Mouse (Mus musculus): ENCODE data around the gene Klra17. TPM values are rescaled to one million over a fixed set of nuclear protein-coding genes. Genes with fewer than 3 reads are reported as not detected.
"Not testable (repeated sequence)": the region's sequence is repeated elsewhere in the genome, so short reads cannot be mapped to it uniquely, and the experiment has no call there.

Klra17 gene
- polyA plus RNA-seq (2016; fragmentation: Nextera tagmentation; extraction: Ambion mirVana) = not detected in 2 replicates

GRCm38 (mm10) chr6:129876549-129876948 is at the start of gene Klra17:
TSS of gene Klra17 (minus strand) at chr6:129876672.
- Histone ChIP-seq H3K9me3 (replicated peaks) (peaks cover 12% of the 10 kb centered on the region), H3K4me1 (replicated peaks) (no peaks in the 10 kb centered on the region), H3K27me3 (replicated peaks) (no peaks in the 10 kb centered on the region), H3K9ac (no peak within 1 kb of the TSS), H3K4me2 (no peak within 1 kb of the TSS), H3K36me3 (no peaks in the 10 kb centered on the region), H3K27ac (ENCODE audit: poor library complexity, severe bottlenecking) (no peak within 1 kb of the TSS), H3K4me3 (no peak within 1 kb of the TSS)
- WGBS = 26% methylated on average over 1 of the region's 1 CpGs
- ATAC-seq (ENCODE audit: insufficient number of reproducible peaks, low FRiP score) = no peak

GRCm38 (mm10) chr6:129917476-129917946 is 41.0 kb upstream of the Klra17 start, which contains the start of gene Klra5:
TSS of gene Klra5 (minus strand) at chr6:129917650.
- peaks cover 28% of the 10 kb centered on the region for H3K9me3 ChIP-seq (replicated peaks)

GRCm38 (mm10) chr6:129916996-129917395 is 40.5 kb upstream of the Klra17 start:
- Histone ChIP-seq H3K4me1 (replicated peaks) (no peaks in the 10 kb centered on the region), H3K4me2 (no peak overlapping the region), H3K9ac (no peak overlapping the region), H3K4me3 (no peak overlapping the region), H3K27ac (ENCODE audit: poor library complexity, severe bottlenecking) (no peak overlapping the region), H3K27me3 (replicated peaks) (no peaks in the 10 kb centered on the region), H3K9me3 (replicated peaks) (peaks cover 26% of the 10 kb centered on the region), H3K36me3 (no peaks in the 10 kb centered on the region)
- ATAC-seq (ENCODE audit: insufficient number of reproducible peaks, low FRiP score) = no peak
- 73% methylated on average over 1 of the region's 1 CpGs for WGBS

More at GRCm38 (mm10) chr6:129917476-129917946, 41.0 kb upstream of the Klra17 start, which contains the start of gene Klra5:
- H3K9ac ChIP-seq; H3K4me1 ChIP-seq (replicated peaks); H3K4me2 ChIP-seq; H3K4me3 ChIP-seq; ATAC-seq (ENCODE audit: insufficient number of reproducible peaks, low FRiP score); H3K27ac ChIP-seq (ENCODE audit: poor library complexity, severe bottlenecking); H3K27me3 ChIP-seq (replicated peaks); H3K36me3 ChIP-seq: not testable (repeated sequence)

GRCm38 (mm10) chr6:129882525-129882924 is 6.1 kb upstream of the Klra17 start:
- Histone ChIP-seq H3K36me3 (no peaks in the 10 kb centered on the region), H3K9me3 (replicated peaks) (peaks cover 18% of the 10 kb centered on the region), H3K4me1 (replicated peaks) (no peaks in the 10 kb centered on the region), H3K4me3 (no peak overlapping the region), H3K4me2 (no peak overlapping the region), H3K27ac (ENCODE audit: poor library complexity, severe bottlenecking) (no peak overlapping the region), H3K9ac (no peak overlapping the region), H3K27me3 (replicated peaks) (no peaks in the 10 kb centered on the region)
- 80% methylated on average over 2 of the region's 2 CpGs for WGBS
- no peak for ATAC-seq (ENCODE audit: insufficient number of reproducible peaks, low FRiP score)

- H3K9me3 ChIP-seq (replicated peaks); ATAC-seq (ENCODE audit: insufficient number of reproducible peaks, low FRiP score); H3K36me3 ChIP-seq; H3K9ac ChIP-seq; H3K4me3 ChIP-seq; H3K27ac ChIP-seq (ENCODE audit: poor library complexity, severe bottlenecking); H3K4me2 ChIP-seq; H3K27me3 ChIP-seq (replicated peaks); H3K4me1 ChIP-seq (replicated peaks): not testable (repeated sequence)
- WGBS = no CpG with 5 or more reads among the region's 3 CpGs
Observed at GRCm38 (mm10) chr6:129862349-129862748, 14.1 kb downstream of the Klra17 start, which contains the start of gene Gm17631. TSS of gene Gm17631 (plus strand) at chr6:129862649.

- H3K36me3 ChIP-seq = no peaks in the 10 kb centered on the region
- H3K27me3 ChIP-seq (replicated peaks) = no peaks in the 10 kb centered on the region
- no peaks in the 10 kb centered on the region for H3K4me1 ChIP-seq (replicated peaks)
- H3K27ac ChIP-seq (ENCODE audit: poor library complexity, severe bottlenecking) = no peak overlapping the region
- ATAC-seq (ENCODE audit: insufficient number of reproducible peaks, low FRiP score) = no peak
- peaks cover 11% of the 10 kb centered on the region for H3K9me3 ChIP-seq (replicated peaks)
- H3K4me2 ChIP-seq = no peak overlapping the region
- H3K4me3 ChIP-seq = no peak overlapping the region
- no peak overlapping the region for H3K9ac ChIP-seq
- WGBS = 73% methylated on average over 1 of the region's 1 CpGs
Observed at GRCm38 (mm10) chr6:129825559-129825958, 50.9 kb downstream of the Klra17 start.

- Histone ChIP-seq H3K9ac (no peak overlapping the region), H3K4me3 (no peak overlapping the region), H3K27ac (ENCODE audit: poor library complexity, severe bottlenecking) (no peak overlapping the region), H3K27me3 (replicated peaks) (no peaks in the 10 kb centered on the region), H3K36me3 (no peaks in the 10 kb centered on the region), H3K4me1 (replicated peaks) (no peaks in the 10 kb centered on the region), H3K9me3 (replicated peaks) (peaks cover 17% of the 10 kb centered on the region), H3K4me2 (no peak overlapping the region)
- WGBS = 68% methylated on average over 1 of the region's 1 CpGs
- ATAC-seq (ENCODE audit: insufficient number of reproducible peaks, low FRiP score) = no peak
Observed at GRCm38 (mm10) chr6:129824004-129824403, 52.5 kb downstream of the Klra17 start.

- Histone ChIP-seq H3K4me1 (replicated peaks) (no peaks in the 10 kb centered on the region), H3K27ac (ENCODE audit: poor library complexity, severe bottlenecking) (no peak overlapping the region), H3K36me3 (no peaks in the 10 kb centered on the region), H3K9ac (no peak overlapping the region), H3K27me3 (replicated peaks) (no peaks in the 10 kb centered on the region), H3K4me2 (no peak overlapping the region), H3K9me3 (replicated peaks) (peaks cover 8% of the 10 kb centered on the region), H3K4me3 (no peak overlapping the region)
- 53% methylated on average over 3 of the region's 3 CpGs for WGBS
- no peak for ATAC-seq (ENCODE audit: insufficient number of reproducible peaks, low FRiP score)
Observed at GRCm38 (mm10) chr6:129817731-129818130, 58.7 kb downstream of the Klra17 start.

GRCm38 (mm10) chr6:129784170-129784569 is 92.3 kb downstream of the Klra17 start, which contains the start of gene Gm156:
TSS of gene Gm156 (minus strand) at chr6:129784270.
- not testable (repeated sequence) for H3K4me3 ChIP-seq; H3K27ac ChIP-seq (ENCODE audit: poor library complexity, severe bottlenecking); H3K4me2 ChIP-seq; H3K9ac ChIP-seq; ATAC-seq (ENCODE audit: insufficient number of reproducible peaks, low FRiP score); H3K9me3 ChIP-seq (replicated peaks); H3K36me3 ChIP-seq; H3K4me1 ChIP-seq (replicated peaks); H3K27me3 ChIP-seq (replicated peaks)
- 80% methylated on average over 3 of the region's 3 CpGs for WGBS

Other genes with a start within 250 kb of the Klra17 start
- gene Klrc3, start 233.3 kb downstream of the Klra17 start, polyA plus RNA-seq (2016; fragmentation: Nextera tagmentation; extraction: Ambion mirVana) = not detected in 2 replicates
- not detected in 2 replicates for gene Klrc2, start 216.0 kb downstream of the Klra17 start, polyA plus RNA-seq (2016; fragmentation: Nextera tagmentation; extraction: Ambion mirVana)
- gene Klrc1, start 197.7 kb downstream of the Klra17 start, polyA plus RNA-seq (2016; fragmentation: Nextera tagmentation; extraction: Ambion mirVana) = not detected in 2 replicates
- gene Klri1, start 159.5 kb downstream of the Klra17 start, polyA plus RNA-seq (2016; fragmentation: Nextera tagmentation; extraction: Ambion mirVana) = not detected in 2 replicates
- not detected in 2 replicates for gene Klri2, start 136.2 kb downstream of the Klra17 start, polyA plus RNA-seq (2016; fragmentation: Nextera tagmentation; extraction: Ambion mirVana)
- not detected in 2 replicates for gene Gm156, start 92.4 kb downstream of the Klra17 start, polyA plus RNA-seq (2016; fragmentation: Nextera tagmentation; extraction: Ambion mirVana)
- gene Gm17631, start 14.0 kb downstream of the Klra17 start, polyA plus RNA-seq (2016; fragmentation: Nextera tagmentation; extraction: Ambion mirVana) = not detected in 2 replicates
- not detected in 2 replicates for gene Klra5, start 41.0 kb upstream of the Klra17 start, polyA plus RNA-seq (2016; fragmentation: Nextera tagmentation; extraction: Ambion mirVana)
- gene Klra6, start 150.3 kb upstream of the Klra17 start, polyA plus RNA-seq (2016; fragmentation: Nextera tagmentation; extraction: Ambion mirVana) = not detected in 2 replicates
- not detected in 2 replicates for gene Klra4, start 190.6 kb upstream of the Klra17 start, polyA plus RNA-seq (2016; fragmentation: Nextera tagmentation; extraction: Ambion mirVana)